Mouse (Mus musculus) thymus, postnatal 10 days (tissue): ENCODE results near the gene Ovch2.

Source experiments
- DNase-seq, 2 experiments: peaks; one replicate each; pipeline ENCODE4 v3.0.0; 2021; ENCODE audit warnings: low spot score in 2 of 2

The Ovch2 gene

GRCm38 (mm10) chr7:107745111-107745510 is 55.9 kb downstream of the Ovch2 start:
- no peak for DNase-seq

- DNase-seq, result no peak
These were observed 56.6 kb downstream of the Ovch2 start for GRCm38 (mm10) chr7:107744454-107744853.

GRCm38 (mm10) chr7:107742963-107743465 is 58.0 kb downstream of the Ovch2 start:
- DNase-seq, result no peak

GRCm38 (mm10) chr7:107738726-107739125 is 62.3 kb downstream of the Ovch2 start:
- DNase-seq, result peak in 1 of 2 experiments; percentile 11

- DNase-seq, result no peak
These were observed 67.8 kb downstream of the Ovch2 start for GRCm38 (mm10) chr7:107733162-107733561.
